Mouse (Mus musculus) kidney, adult 2 months (tissue): Measurements from ENCODE around the gene Gm47429.
"Not testable (repeated sequence)": the region's sequence is repeated elsewhere in the genome, so short reads cannot be mapped to it uniquely, and the experiment has no call there.

ENCODE experiments used
- CTCF ChIP-seq: fragments of 200-500 bp; conservative IDR thresholded peaks from 2 replicates; pipeline ENCODE4 v1.5.1; 2011; ENCODE audit warnings: low read depth, mild to moderate bottlenecking, control low read depth, low read length, moderate library complexity, mixed read lengths; ENCODE audit not compliant: insufficient read depth, insufficient read length
- POLR2A ChIP-seq: fragments of 200-500 bp; IDR thresholded peaks from one replicate; pipeline ENCODE4 v1.6.1; 2011; ENCODE audit warnings: low read depth, low read length, control low read depth

- TF ChIP-seq CTCF, POLR2A: not testable (repeated sequence)
Observed at GRCm38 (mm10) chr13:50488510-50488909, 44.8 kb upstream of the Gm47429 start.
